Mouse (Mus musculus): ENCODE measurements at regions not wholly inside any gene's neighbourhood (a gene's known extent, or its start where the extent isn't known, plus 50 kb on each side); places are given as distances from the start of the nearest gene placed in this dataset.

DNA sequence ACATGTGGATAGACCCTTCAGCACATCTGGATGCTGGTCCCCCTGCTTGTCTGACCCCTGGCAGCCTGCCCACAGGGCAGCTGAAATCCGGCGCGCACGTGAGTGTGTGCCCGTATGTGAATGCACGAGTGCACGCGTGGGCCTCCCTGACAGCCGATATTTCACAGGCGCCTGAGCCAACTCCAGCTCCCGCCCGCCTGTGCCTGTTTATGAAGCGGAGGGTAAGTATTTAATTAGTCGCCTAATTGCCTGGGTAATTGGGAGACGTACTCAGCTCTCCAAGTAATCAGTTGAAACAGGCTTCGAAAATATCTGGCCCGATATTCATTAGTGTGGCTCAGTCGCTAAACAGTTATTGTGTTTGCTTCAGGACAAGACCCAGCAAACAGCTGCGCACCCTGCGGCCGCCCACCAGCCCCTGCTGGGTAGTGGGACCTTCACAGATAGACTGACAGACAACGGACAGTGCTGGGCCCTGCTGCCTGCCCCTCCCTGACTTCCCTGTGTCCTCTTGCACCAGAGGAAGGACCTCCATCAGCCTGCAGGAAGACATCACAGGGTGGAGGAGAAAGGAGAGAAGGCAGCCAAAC is 82.7 kb downstream of the Uncx start:
- Histone ChIP-seq H3K27ac (replicated peaks) (no peak overlapping the region), H3K27me3 (ENCODE audit: control insufficient read depth, insufficient read depth, low read length) (no peaks in the 10 kb centered on the region), H3K9ac (ENCODE audit: low read length) (no peak overlapping the region), H3K4me3 (ENCODE audit: low read depth, low read length) (no peak overlapping the region), H3K4me1 (replicated peaks; ENCODE audit: control insufficient read depth, insufficient read depth) (no peaks in the 10 kb centered on the region), H3K9me3 (ENCODE audit: control insufficient read depth, low read length) (no peaks in the 10 kb centered on the region), H3K4me2 (replicated peaks; ENCODE audit: low read depth) (no peak overlapping the region), H3K36me3 (ENCODE audit: control insufficient read depth, insufficient read depth, low read length) (no peaks in the 10 kb centered on the region)
- ATAC-seq (ENCODE audit: low FRiP score, low TSS enrichment) = no peak
- DNase-seq (ENCODE audit: low spot score) = no peak
- TF ChIP-seq CTCF (IDR thresholded peaks at IDR 0.05; ENCODE audit: low read depth) = no peak
- TF ChIP-seq EP300 (optimal IDR thresholded peaks at IDR 0.05) = no peak
- 75% methylated on average over 22 of the region's 22 CpGs for WGBS

DNA sequence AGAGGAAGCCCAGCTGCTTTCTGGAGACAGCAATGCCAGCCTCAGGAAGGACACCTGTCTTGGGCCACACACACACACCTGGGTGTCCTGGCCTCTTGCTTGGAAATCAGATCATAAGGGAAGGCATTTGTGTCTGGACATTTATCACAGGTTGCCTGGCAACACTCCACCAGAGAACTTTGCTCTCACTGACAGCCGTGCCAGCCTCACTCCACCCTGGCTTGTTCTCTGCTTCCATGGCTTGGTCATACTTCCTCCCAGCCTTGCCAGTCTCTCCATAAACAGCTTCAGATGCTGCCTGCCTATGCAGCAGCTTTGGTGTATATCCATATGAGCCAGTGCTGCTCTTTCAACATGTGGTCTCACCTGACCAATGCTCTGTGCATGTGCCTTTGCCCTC is 84.3 kb downstream of the Uncx start:
- Histone ChIP-seq H3K27ac (replicated peaks) (no peak overlapping the region), H3K9ac (ENCODE audit: low read length) (no peak overlapping the region), H3K4me2 (replicated peaks; ENCODE audit: low read depth) (no peak overlapping the region), H3K4me1 (replicated peaks; ENCODE audit: control insufficient read depth, insufficient read depth) (no peaks in the 10 kb centered on the region), H3K4me3 (ENCODE audit: low read depth, low read length) (no peak overlapping the region), H3K27me3 (ENCODE audit: control insufficient read depth, insufficient read depth, low read length) (no peaks in the 10 kb centered on the region), H3K36me3 (ENCODE audit: control insufficient read depth, insufficient read depth, low read length) (no peaks in the 10 kb centered on the region), H3K9me3 (ENCODE audit: control insufficient read depth, low read length) (no peaks in the 10 kb centered on the region)
- 20% methylated on average over 1 of the region's 1 CpGs for WGBS
- ATAC-seq (ENCODE audit: low FRiP score, low TSS enrichment) (peak; percentile 86), DNase-seq (ENCODE audit: low spot score) (peak; percentile 71)
- TF ChIP-seq EP300 (optimal IDR thresholded peaks at IDR 0.05) = no peak
- TF ChIP-seq CTCF (IDR thresholded peaks at IDR 0.05; ENCODE audit: low read depth) = no peak

DNA sequence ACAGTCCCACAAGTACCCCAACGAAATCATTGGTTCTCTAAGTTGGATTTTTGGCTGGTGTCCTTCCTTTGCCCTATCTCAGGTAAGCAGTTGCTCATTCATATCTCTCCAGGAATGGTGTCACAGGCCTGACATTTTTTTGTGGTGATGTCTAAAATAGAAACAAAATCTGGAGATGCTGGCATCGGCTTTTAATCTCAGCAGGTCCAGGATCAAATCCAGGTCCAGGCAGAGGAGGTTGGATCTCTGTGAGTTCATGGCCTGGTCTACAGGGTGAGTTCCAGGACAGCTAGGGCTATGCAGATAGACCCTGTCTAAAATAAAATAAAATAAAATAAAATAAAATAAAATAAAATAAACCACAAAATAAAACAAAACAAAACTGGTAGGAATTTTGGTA is 93.7 kb downstream of the Uncx start:
- Histone ChIP-seq H3K9me3 (ENCODE audit: control insufficient read depth, low read length) (no peaks in the 10 kb centered on the region), H3K27me3 (ENCODE audit: control insufficient read depth, insufficient read depth, low read length) (no peaks in the 10 kb centered on the region), H3K27ac (replicated peaks) (no peak overlapping the region), H3K36me3 (ENCODE audit: control insufficient read depth, insufficient read depth, low read length) (no peaks in the 10 kb centered on the region), H3K4me2 (replicated peaks; ENCODE audit: low read depth) (no peak overlapping the region), H3K9ac (ENCODE audit: low read length) (no peak overlapping the region), H3K4me1 (replicated peaks; ENCODE audit: control insufficient read depth, insufficient read depth) (no peaks in the 10 kb centered on the region), H3K4me3 (ENCODE audit: low read depth, low read length) (no peak overlapping the region)
- ATAC-seq (ENCODE audit: low FRiP score, low TSS enrichment) = no peak
- 92% methylated on average over 2 of the region's 2 CpGs for WGBS
- DNase-seq (ENCODE audit: low spot score) = no peak
- no peak for TF ChIP-seq CTCF (IDR thresholded peaks at IDR 0.05; ENCODE audit: low read depth)

DNA sequence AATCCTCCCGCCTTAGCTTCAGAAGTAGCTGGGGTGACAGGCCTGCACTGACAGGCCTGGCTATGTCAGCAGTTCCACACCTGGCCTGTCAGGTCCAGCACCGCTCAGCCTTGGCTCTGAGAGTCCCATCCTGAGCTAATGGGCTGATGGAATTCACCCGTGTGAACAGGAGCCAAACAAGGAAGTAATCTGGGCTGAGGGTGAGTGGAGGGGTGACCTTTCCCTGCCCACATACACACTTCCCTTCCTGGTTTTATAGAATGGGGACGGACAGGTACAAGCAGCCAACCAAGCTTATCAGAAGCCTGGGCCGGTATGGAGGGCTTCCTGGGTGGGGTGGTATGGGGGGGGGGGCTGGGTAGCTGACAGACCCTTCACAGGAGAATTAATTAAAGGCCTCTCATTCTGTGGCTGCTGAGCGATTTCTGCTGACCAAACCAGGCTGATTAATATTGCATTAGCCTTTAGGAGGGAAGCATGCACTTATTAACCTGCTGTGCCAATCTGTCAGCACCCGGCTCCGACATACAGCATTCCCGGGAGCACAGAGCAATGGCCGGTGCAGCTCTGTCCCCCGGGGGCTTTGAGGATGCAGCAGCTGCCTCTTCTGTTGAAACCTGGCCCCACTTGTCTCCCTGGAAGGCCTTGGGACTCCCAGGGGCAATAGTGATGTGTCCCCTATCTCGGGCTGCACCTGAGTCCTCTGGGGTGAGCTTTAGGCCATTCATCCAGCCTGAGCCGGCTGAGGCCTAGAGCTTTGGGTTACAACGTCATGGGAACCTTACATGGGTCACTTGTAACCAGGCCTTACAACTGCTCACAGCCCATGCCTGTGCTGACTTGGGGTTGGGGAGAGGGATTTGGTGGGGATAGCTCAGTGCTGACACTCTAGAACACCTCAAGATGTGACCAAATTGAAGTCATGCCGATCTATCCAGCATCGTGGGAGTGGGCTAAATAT is 95.2 kb downstream of the Micall2 start:
- no peaks in the 10 kb centered on the region for H3K9me3 ChIP-seq (ENCODE audit: control insufficient read depth, low read length)
- H3K36me3 ChIP-seq (ENCODE audit: control insufficient read depth, insufficient read depth, low read length) = no peaks in the 10 kb centered on the region
- no peak overlapping the region for H3K27ac ChIP-seq (replicated peaks)
- H3K9ac ChIP-seq (ENCODE audit: low read length) = 0 out of 2 replicates have a peak overlapping the region, but pooled peaks have one; percentile 2
- DNase-seq (ENCODE audit: low spot score) (peak; percentile 66), ATAC-seq (ENCODE audit: low FRiP score, low TSS enrichment) (peak; percentile 83)
- 62% methylated on average over 16 of the region's 16 CpGs for WGBS
- TF ChIP-seq CTCF (IDR thresholded peaks at IDR 0.05; ENCODE audit: low read depth) (no peak), EP300 (optimal IDR thresholded peaks at IDR 0.05) (no peak)
- no peaks in the 10 kb centered on the region for H3K27me3 ChIP-seq (ENCODE audit: control insufficient read depth, insufficient read depth, low read length)
- H3K4me2 ChIP-seq (replicated peaks; ENCODE audit: low read depth) = no peak overlapping the region
- H3K4me3 ChIP-seq (ENCODE audit: low read depth, low read length) = no peak overlapping the region
- H3K4me1 ChIP-seq (replicated peaks; ENCODE audit: control insufficient read depth, insufficient read depth) = no peaks in the 10 kb centered on the region

- Histone ChIP-seq H3K36me3 (ENCODE audit: control insufficient read depth, insufficient read depth, low read length) (no peaks in the 10 kb centered on the region), H3K9ac (ENCODE audit: low read length) (no peak overlapping the region), H3K4me3 (ENCODE audit: low read depth, low read length) (no peak overlapping the region), H3K4me1 (replicated peaks; ENCODE audit: control insufficient read depth, insufficient read depth) (no peaks in the 10 kb centered on the region), H3K4me2 (replicated peaks; ENCODE audit: low read depth) (no peak overlapping the region), H3K9me3 (ENCODE audit: control insufficient read depth, low read length) (no peaks in the 10 kb centered on the region), H3K27me3 (ENCODE audit: control insufficient read depth, insufficient read depth, low read length) (no peaks in the 10 kb centered on the region), H3K27ac (replicated peaks) (no peak overlapping the region)
- 79% methylated on average over 6 of the region's 6 CpGs for WGBS
- TF ChIP-seq EP300 (optimal IDR thresholded peaks at IDR 0.05) = no peak
- DNase-seq (ENCODE audit: low spot score) (no peak), ATAC-seq (ENCODE audit: low FRiP score, low TSS enrichment) (no peak)
Measured at GRCm38 (mm10) chr5:139644816-139645215, 91.3 kb downstream of the Micall2 start.

DNA sequence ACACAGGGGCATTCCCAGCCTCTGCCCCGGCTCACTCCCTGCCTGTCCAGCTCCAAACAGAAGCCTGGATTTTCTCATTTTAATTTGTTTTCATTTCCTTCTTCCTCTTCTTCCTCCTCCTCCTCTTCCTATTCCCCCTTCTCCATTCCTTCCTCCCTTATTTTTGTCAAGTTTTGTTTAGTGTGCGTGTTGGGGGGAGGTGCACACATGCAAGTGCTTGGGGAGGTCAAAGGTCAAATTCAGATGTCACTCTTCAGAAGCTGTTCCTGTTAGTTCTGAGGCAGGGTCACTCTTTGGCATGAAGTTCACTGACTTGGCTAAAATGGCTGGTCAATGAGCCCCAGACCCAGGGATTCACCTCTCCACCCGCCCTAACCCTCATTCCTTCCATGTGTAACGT is 85.1 kb downstream of the Micall2 start:
- WGBS = 40% methylated on average over 4 of the region's 4 CpGs

More for the DNA sequence above, 85.1 kb downstream of the Micall2 start:
- ATAC-seq (ENCODE audit: low FRiP score, low TSS enrichment) (no peak), DNase-seq (ENCODE audit: low spot score) (no peak)
- no peaks in the 10 kb centered on the region for H3K27me3 ChIP-seq (ENCODE audit: control insufficient read depth, insufficient read depth, low read length)
- no peak overlapping the region for H3K9ac ChIP-seq (ENCODE audit: low read length)
- no peaks in the 10 kb centered on the region for H3K4me1 ChIP-seq (replicated peaks; ENCODE audit: control insufficient read depth, insufficient read depth)
- no peaks in the 10 kb centered on the region for H3K9me3 ChIP-seq (ENCODE audit: control insufficient read depth, low read length)
- H3K4me3 ChIP-seq (ENCODE audit: low read depth, low read length) = no peak overlapping the region
- no peaks in the 10 kb centered on the region for H3K36me3 ChIP-seq (ENCODE audit: control insufficient read depth, insufficient read depth, low read length)
- H3K27ac ChIP-seq (replicated peaks) = no peak overlapping the region
- H3K4me2 ChIP-seq (replicated peaks; ENCODE audit: low read depth) = no peak overlapping the region
- TF ChIP-seq EP300 (optimal IDR thresholded peaks at IDR 0.05) = no peak
- TF ChIP-seq CTCF (IDR thresholded peaks at IDR 0.05; ENCODE audit: low read depth) = no peak

Measured in stomach, postnatal 0 days (tissue).